Mouse (Mus musculus) thymus, postnatal 0 days (tissue): Measurements from ENCODE around the gene Cklf. TPM values are rescaled to one million over a fixed set of nuclear protein-coding genes. Genes with fewer than 3 reads are reported as not detected.
A peak's percentile ranks its signal among the peaks of the same experiment; 100 is the strongest.

Experiments used
- DNase-seq: peaks from one replicate; pipeline ENCODE4 v3.0.0-alpha.2; 2015; ENCODE audit warnings: low spot score
- polyA plus RNA-seq: library from polyadenylated mRNA; unstranded; fragments of >200 nt; fragmentation: Nextera tagmentation; extraction: Ambion mirVana; gene quantifications from 2 replicates; pipeline ENCODE4 v1.2.1, GENCODE M21; 2015

Cklf gene
- polyA plus RNA-seq = 50.7 and 52.6 TPM in 2 replicates

GRCm38 (mm10) chr8:104250439-104251367 is at the start of gene Cklf:
Gene Cklf (plus strand): TSS chr8:104250861.
- DNase-seq = peak; percentile 85

GRCm38 (mm10) chr8:104201622-104202021 is 49.0 kb upstream of the Cklf start:
- no peak for DNase-seq

- DNase-seq = no peak
These were observed 48.3 kb upstream of the Cklf start for GRCm38 (mm10) chr8:104202320-104202719.

GRCm38 (mm10) chr8:104205292-104205691 is 45.4 kb upstream of the Cklf start:
- no peak for DNase-seq

- DNase-seq = no peak
These were observed 33.1 kb upstream of the Cklf start for GRCm38 (mm10) chr8:104217601-104218000.

GRCm38 (mm10) chr8:104219079-104219478 is 31.6 kb upstream of the Cklf start:
- DNase-seq = peak; percentile 75

- peak; percentile 68 for DNase-seq
These were observed 30.9 kb upstream of the Cklf start for GRCm38 (mm10) chr8:104219806-104220205.

GRCm38 (mm10) chr8:104227048-104227447 is 23.6 kb upstream of the Cklf start:
- DNase-seq = no peak

- DNase-seq = no peak
These were observed 20.3 kb upstream of the Cklf start for GRCm38 (mm10) chr8:104230377-104230776.

- DNase-seq = no peak
These were observed 18.6 kb upstream of the Cklf start for GRCm38 (mm10) chr8:104232039-104232438.

GRCm38 (mm10) chr8:104232919-104233318 is 17.7 kb upstream of the Cklf start:
- DNase-seq = no peak

GRCm38 (mm10) chr8:104234573-104234972 is 16.1 kb upstream of the Cklf start:
- DNase-seq = no peak

GRCm38 (mm10) chr8:104239418-104239861 is 11.2 kb upstream of the Cklf start:
- DNase-seq = no peak

GRCm38 (mm10) chr8:104242038-104242644 is 8.5 kb upstream of the Cklf start:
- DNase-seq = no peak

- no peak for DNase-seq
These were observed 4.0 kb upstream of the Cklf start for GRCm38 (mm10) chr8:104246621-104247020.

GRCm38 (mm10) chr8:104247054-104247907 is 3.4 kb upstream of the Cklf start:
- peak; percentile 54 for DNase-seq

GRCm38 (mm10) chr8:104247908-104248275 is 2.8 kb upstream of the Cklf start:
- no peak for DNase-seq

GRCm38 (mm10) chr8:104248276-104248675 is 2.4 kb upstream of the Cklf start, which contains the start of gene Tk2:
Gene Tk2 (minus strand): TSS chr8:104248558.
- DNase-seq = peak; percentile 87

GRCm38 (mm10) chr8:104249442-104249996 is 1.1 kb upstream of the Cklf start:
- DNase-seq = no peak

GRCm38 (mm10) chr8:104251461-104251860 is 800 bp downstream of the Cklf start:
- DNase-seq = no peak

GRCm38 (mm10) chr8:104253016-104253415 is 2.4 kb downstream of the Cklf start:
- peak; percentile 51 for DNase-seq
